Mouse (Mus musculus): ENCODE data around the gene Pilrb2.

GRCm38 (mm10) chr5:137882922-137883321 lies 11.3 kb upstream of the Pilrb2 start:
- TF ChIP-seq GATA1 (IDR thresholded peaks at IDR 0.05; ENCODE audit: borderline replicate concordance, low read length) (no peak), FLI1 (IDR thresholded peaks at IDR 0.05; ENCODE audit: low read length) (no peak)

Measured in megakaryocyte, embryonic 14.5 days (primary cell).